Mouse (Mus musculus): ENCODE results near the gene Nrm. TPM values are rescaled to one million over a fixed set of nuclear protein-coding genes. Genes with fewer than 3 reads are reported as not detected.
A peak's percentile ranks its signal among the peaks of the same experiment; 100 is the strongest.

The Nrm gene
- total RNA-seq, 1 experiment = 24.7 TPM

- no peak for DNase-seq (ENCODE audit: low read depth, low spot score)
- Histone ChIP-seq H3K36me3 (ENCODE audit: control insufficient read depth, insufficient read depth, low read length, poor library complexity, severe bottlenecking) (peaks cover 45% of the 10 kb centered on the region), H3K4me3 (ENCODE audit: insufficient read depth in 1 of 2, low read depth in 1 of 2, low read length in 2 of 2, poor library complexity in 1 of 2, severe bottlenecking in 1 of 2) (no peak overlapping the region), H3K9me3 (ENCODE audit: control insufficient read depth, insufficient read depth, low read depth, low read length) (no peaks in the 10 kb centered on the region), H3K4me1 (ENCODE audit: control insufficient read depth in 2 of 2, insufficient read depth in 2 of 2, low read length in 2 of 2, poor library complexity in 1 of 2) (peaks cover 0 to 4% of the 10 kb centered on the region in 2 experiments; a peak in 1 of 4 replicates), H3K27ac (ENCODE audit: insufficient read depth, low read depth, low read length, poor library complexity, severe bottlenecking) (no peak overlapping the region), H3K9ac (ENCODE audit: insufficient read depth, low read depth, low read length, poor library complexity, severe bottlenecking) (no peak overlapping the region)
- in situ Hi-C loops (cut with MboI; ENCODE audit: low sequenced_read_pairs in 2 of 2, unreplicated experiment in 2 of 2) = no loop called here
- TF ChIP-seq HCFC1 (IDR thresholded peaks at IDR 0.05; ENCODE audit: borderline replicate concordance, insufficient read depth, low read length) (no peak), CHD2 (IDR thresholded peaks at IDR 0.05; ENCODE audit: low read depth, low read length) (no peak), ZC3H11A (IDR thresholded peaks at IDR 0.05; ENCODE audit: borderline replicate concordance, low read depth, low read length) (no peak), ZNF384 (IDR thresholded peaks at IDR 0.05; ENCODE audit: low read depth, low read length) (no peak), MAFK (IDR thresholded peaks at IDR 0.05; ENCODE audit: insufficient read depth, low read depth, low read length) (no peak)
Observed at GRCm38 (mm10) chr17:35882924-35883323, 21.8 kb downstream of the Nrm start.

GRCm38 (mm10) chr17:35883777-35884176 is 22.7 kb downstream of the Nrm start:
- H3K4me3 ChIP-seq (ENCODE audit: insufficient read depth in 1 of 2, low read depth in 1 of 2, low read length in 2 of 2, poor library complexity in 1 of 2, severe bottlenecking in 1 of 2) = no peak overlapping the region
- H3K27ac ChIP-seq (ENCODE audit: insufficient read depth, low read depth, low read length, poor library complexity, severe bottlenecking) = no peak overlapping the region
- H3K36me3 ChIP-seq (ENCODE audit: control insufficient read depth, insufficient read depth, low read length, poor library complexity, severe bottlenecking) = peaks cover 52% of the 10 kb centered on the region
- H3K4me1 ChIP-seq (ENCODE audit: control insufficient read depth in 2 of 2, insufficient read depth in 2 of 2, low read length in 2 of 2, poor library complexity in 1 of 2) = peaks cover 2 to 8% of the 10 kb centered on the region in 2 experiments; a peak in 2 of 4 replicates
- no peaks in the 10 kb centered on the region for H3K9me3 ChIP-seq (ENCODE audit: control insufficient read depth, insufficient read depth, low read depth, low read length)
- no peak for TF ChIP-seq ZNF384 (IDR thresholded peaks at IDR 0.05; ENCODE audit: low read depth, low read length)
- no peak for TF ChIP-seq HCFC1 (IDR thresholded peaks at IDR 0.05; ENCODE audit: borderline replicate concordance, insufficient read depth, low read length)
- no peak for TF ChIP-seq CHD2 (IDR thresholded peaks at IDR 0.05; ENCODE audit: low read depth, low read length)
- TF ChIP-seq ZC3H11A (IDR thresholded peaks at IDR 0.05; ENCODE audit: borderline replicate concordance, low read depth, low read length) = no peak
- TF ChIP-seq MAFK (IDR thresholded peaks at IDR 0.05; ENCODE audit: insufficient read depth, low read depth, low read length) = no peak
- H3K9ac ChIP-seq (ENCODE audit: insufficient read depth, low read depth, low read length, poor library complexity, severe bottlenecking) = no peak overlapping the region
- in situ Hi-C loops (cut with MboI; ENCODE audit: low sequenced_read_pairs in 2 of 2, unreplicated experiment in 2 of 2) = no loop called here
- DNase-seq (ENCODE audit: low read depth, low spot score) = no peak

GRCm38 (mm10) chr17:35887725-35888124 is 26.6 kb downstream of the Nrm start:
- H3K36me3 ChIP-seq (ENCODE audit: control insufficient read depth, insufficient read depth, low read length, poor library complexity, severe bottlenecking) = peaks cover 67% of the 10 kb centered on the region
- no peaks in the 10 kb centered on the region for H3K9me3 ChIP-seq (ENCODE audit: control insufficient read depth, insufficient read depth, low read depth, low read length)
- H3K4me1 ChIP-seq (ENCODE audit: control insufficient read depth in 2 of 2, insufficient read depth in 2 of 2, low read length in 2 of 2, poor library complexity in 1 of 2) = peaks cover 2 to 8% of the 10 kb centered on the region in 2 experiments; a peak in 2 of 4 replicates
- H3K27ac ChIP-seq (ENCODE audit: insufficient read depth, low read depth, low read length, poor library complexity, severe bottlenecking) = peak overlapping the region; percentile 86
- H3K4me3 ChIP-seq (ENCODE audit: insufficient read depth in 1 of 2, low read depth in 1 of 2, low read length in 2 of 2, poor library complexity in 1 of 2, severe bottlenecking in 1 of 2) = peak overlapping the region; percentile 79 to 89
- DNase-seq (ENCODE audit: low read depth, low spot score) = peak; percentile 64
- H3K9ac ChIP-seq (ENCODE audit: insufficient read depth, low read depth, low read length, poor library complexity, severe bottlenecking) = peak overlapping the region; percentile 88
- no peak for TF ChIP-seq ZC3H11A (IDR thresholded peaks at IDR 0.05; ENCODE audit: borderline replicate concordance, low read depth, low read length)
- TF ChIP-seq ZNF384 (IDR thresholded peaks at IDR 0.05; ENCODE audit: low read depth, low read length) = 0 out of 2 replicates have a peak, but pooled peaks have one; percentile 23
- TF ChIP-seq HCFC1 (IDR thresholded peaks at IDR 0.05; ENCODE audit: borderline replicate concordance, insufficient read depth, low read length) = no peak; the same call in 1 of the 2 replicates
- in situ Hi-C loops (cut with MboI; ENCODE audit: low sequenced_read_pairs in 2 of 2, unreplicated experiment in 2 of 2) = no loop called here

GRCm38 (mm10) chr17:35896781-35897643 is 35.9 kb downstream of the Nrm start, which contains the start of gene 2310061I04Rik:
TSS of gene 2310061I04Rik (minus strand) at chr17:35897431.
- peak; percentile 61; the same call in 1 of the 2 replicates for TF ChIP-seq HCFC1 (IDR thresholded peaks at IDR 0.05; ENCODE audit: borderline replicate concordance, insufficient read depth, low read length)
- no peak for TF ChIP-seq ZNF384 (IDR thresholded peaks at IDR 0.05; ENCODE audit: low read depth, low read length)
- TF ChIP-seq MAFK (IDR thresholded peaks at IDR 0.05; ENCODE audit: insufficient read depth, low read depth, low read length) = no peak
- no peak for TF ChIP-seq CHD2 (IDR thresholded peaks at IDR 0.05; ENCODE audit: low read depth, low read length)
- peak within 1 kb of the TSS; percentile 84 for H3K27ac ChIP-seq (ENCODE audit: insufficient read depth, low read depth, low read length, poor library complexity, severe bottlenecking)
- peak within 1 kb of the TSS; percentile 79 to 90 for H3K4me3 ChIP-seq (ENCODE audit: insufficient read depth in 1 of 2, low read depth in 1 of 2, low read length in 2 of 2, poor library complexity in 1 of 2, severe bottlenecking in 1 of 2)
- in situ Hi-C loops (cut with MboI; ENCODE audit: low sequenced_read_pairs in 2 of 2, unreplicated experiment in 2 of 2) = no loop called here
- peak within 1 kb of the TSS; percentile 94 for H3K9ac ChIP-seq (ENCODE audit: insufficient read depth, low read depth, low read length, poor library complexity, severe bottlenecking)
- no peaks in the 10 kb centered on the region for H3K9me3 ChIP-seq (ENCODE audit: control insufficient read depth, insufficient read depth, low read depth, low read length)
- peaks cover 14% of the 10 kb centered on the region for H3K36me3 ChIP-seq (ENCODE audit: control insufficient read depth, insufficient read depth, low read length, poor library complexity, severe bottlenecking)
- peak; percentile 77 for DNase-seq (ENCODE audit: low read depth, low spot score)
- peaks cover 0 to 8% of the 10 kb centered on the region in 2 experiments; a peak in 2 of 4 replicates for H3K4me1 ChIP-seq (ENCODE audit: control insufficient read depth in 2 of 2, insufficient read depth in 2 of 2, low read length in 2 of 2, poor library complexity in 1 of 2)
